Mouse (Mus musculus) erythroblast, adult 5-6 weeks (primary cell): ENCODE measurements around the gene Grb10. TPM values are rescaled to one million over a fixed set of nuclear protein-coding genes. Genes with fewer than 3 reads are reported as not detected.

Experiments used
- ATAC-seq: replicated peaks from 2 replicates; pipeline ENCODE4 v1.8.0; 2016; ENCODE audit warnings: moderate number of reproducible peaks, mild to moderate bottlenecking, moderate TSS enrichment, inconsistent platforms; ENCODE audit not compliant: poor library complexity, low FRiP score, severe bottlenecking
- total RNA-seq, 2 experiments: library from RNA; stranded (forward) in 1 of 2; stranded (reverse) in 1 of 2; fragments of 150-400 nt in 1 of 2; fragments of 200-764, 138-1000 nt in 1 of 2; gene quantifications; 2 replicates each; pipeline versions ENCODE4 v1.2.3 to v1.2.4; 2015 to 2017; ENCODE audit warnings: low replicate concordance in 2 of 2

The Grb10 gene
- total RNA-seq (2015; ENCODE audit: low replicate concordance) (1.0 and 2.1 TPM in 2 replicates), total RNA-seq (2017; ENCODE audit: low replicate concordance) (1.8 and 4.3 TPM in 2 replicates)

- ATAC-seq, result no peak
Observed at GRCm38 (mm10) chr11:12038470-12038985, at the start of gene Grb10. TSS of gene Grb10 (minus strand) at chr11:12038683.

- ATAC-seq, result no peak
Observed at GRCm38 (mm10) chr11:12081638-12082037, 43.2 kb upstream of the Grb10 start.

GRCm38 (mm10) chr11:12079231-12079630 lies 40.7 kb upstream of the Grb10 start:
- no peak for ATAC-seq

GRCm38 (mm10) chr11:12075449-12075848 lies 37.0 kb upstream of the Grb10 start:
- ATAC-seq, result no peak

GRCm38 (mm10) chr11:12073394-12074226 lies 35.1 kb upstream of the Grb10 start:
- no peak for ATAC-seq

- no peak for ATAC-seq
Observed at GRCm38 (mm10) chr11:12072322-12072721, 33.8 kb upstream of the Grb10 start.

- ATAC-seq, result no peak
Observed at GRCm38 (mm10) chr11:12059005-12059404, 20.5 kb upstream of the Grb10 start.

GRCm38 (mm10) chr11:12048547-12049327 lies 10.3 kb upstream of the Grb10 start:
- no peak for ATAC-seq

GRCm38 (mm10) chr11:12048135-12048534 lies 9.7 kb upstream of the Grb10 start:
- ATAC-seq, result no peak

GRCm38 (mm10) chr11:12044245-12044644 lies 5.8 kb upstream of the Grb10 start:
- ATAC-seq, result no peak

GRCm38 (mm10) chr11:12041787-12042186 lies 3.3 kb upstream of the Grb10 start:
- ATAC-seq, result no peak

GRCm38 (mm10) chr11:12041379-12041778 lies 2.9 kb upstream of the Grb10 start:
- no peak for ATAC-seq

- no peak for ATAC-seq
Observed at GRCm38 (mm10) chr11:12040391-12040790, 1.9 kb upstream of the Grb10 start.

GRCm38 (mm10) chr11:12039748-12040147 lies 1.3 kb upstream of the Grb10 start:
- no peak for ATAC-seq

- no peak for ATAC-seq
Observed at GRCm38 (mm10) chr11:12039098-12039497, 615 bp upstream of the Grb10 start.

GRCm38 (mm10) chr11:12037689-12038469 lies 604 bp downstream of the Grb10 start:
- ATAC-seq, result no peak

GRCm38 (mm10) chr11:12037075-12037686 lies 1.3 kb downstream of the Grb10 start:
- no peak for ATAC-seq

- ATAC-seq, result no peak
Observed at GRCm38 (mm10) chr11:12035916-12036910, 2.3 kb downstream of the Grb10 start.
